Mouse (Mus musculus): ENCODE data around the gene Klf3. TPM values are rescaled to one million over a fixed set of nuclear protein-coding genes. Genes with fewer than 3 reads are reported as not detected.

The Klf3 gene
- polyA plus RNA-seq, 1 experiment from 2014 or later = 53.6 TPM

Other genes starting within 250 kb of the Klf3 start
- 1.2 TPM for gene Tlr1, start 130.2 kb downstream of the Klf3 start, polyA plus RNA-seq (2021)
- 1.6 TPM for gene Tlr6, start 156.7 kb downstream of the Klf3 start, polyA plus RNA-seq (2021)
- gene Fam114a1, start 166.7 kb downstream of the Klf3 start, polyA plus RNA-seq (2021) = 29.7 TPM